ENCODE assay signal across 26 mouse cellular contexts in genomic region chr7:84448512-84448911, GRCm38 (mm10). TPM values are rescaled to one million over a fixed set of nuclear protein-coding genes. Genes with fewer than 3 reads are reported as not detected.
A peak's percentile ranks its signal among the peaks of the same experiment; 100 is the strongest.
DNase-seq lines count a peak whose midpoint lies in the region; ATAC-seq and TF ChIP-seq lines count a peak whose summit lies in the region.
"Had no signal": no experiment of that assay in that cellular context is flagged by ENCODE, and none has a peak within 500 bp of the region (broad histone marks: within the 10 kb centered on the region; RNA-seq: fewer than 3 reads in every experiment).

No protein-coding gene starts in this region.

- no peak overlapping the region for H3K4me3 ChIP-seq in layer of hippocampus, adult 2 months
- no peak overlapping the region for H3K4me3 ChIP-seq in lung, embryonic 16.5 days (ENCODE audit: low read length)
- H3K4me3 ChIP-seq in midbrain, embryonic 13.5 days (replicated peaks), result no peak overlapping the region
- no peak overlapping the region for H3K4me3 ChIP-seq in midbrain, embryonic 10.5 days
- no peak overlapping the region for H3K4me3 ChIP-seq in midbrain, embryonic 16.5 days (ENCODE audit: low read depth, low read length)
- H3K4me3 ChIP-seq: embryonic facial prominence, embryonic 10.5 days; embryonic facial prominence, embryonic 13.5 days; erythroblast, embryonic 14.5 days; forebrain, embryonic 13.5 days; hindbrain, embryonic 12.5 days; hindbrain, embryonic 15.5 days had no signal

- peak overlapping the region; percentile 85 for H3K27ac ChIP-seq in layer of hippocampus, adult 2 months
- H3K27ac ChIP-seq in lung, embryonic 16.5 days (ENCODE audit: low read length), result peak overlapping the region; percentile 85
- no peak overlapping the region for H3K27ac ChIP-seq in midbrain, embryonic 13.5 days
- H3K27ac ChIP-seq in midbrain, embryonic 10.5 days (replicated peaks), result no peak overlapping the region
- H3K27ac ChIP-seq in midbrain, embryonic 16.5 days (ENCODE audit: low read length), result no peak overlapping the region
- H3K27ac ChIP-seq: embryonic facial prominence, embryonic 10.5 days; embryonic facial prominence, embryonic 13.5 days; forebrain, embryonic 13.5 days; hindbrain, embryonic 12.5 days; hindbrain, embryonic 15.5 days had no signal

- ATAC-seq in lung, embryonic 16.5 days (ENCODE audit: low read depth), result no peak
- ATAC-seq in midbrain, embryonic 13.5 days, result peak; percentile 86
- peak; percentile 72; the same call in 1 of the 2 replicates for ATAC-seq in midbrain, embryonic 16.5 days
- no peak for ATAC-seq in megakaryocyte, adult 5-6 weeks (ENCODE audit: poor library complexity, severe bottlenecking)
- ATAC-seq: CD4-positive, CD25-positive, alpha-beta regulatory T cell, adult 4 months had no signal

- H3K27me3 ChIP-seq in lung, embryonic 16.5 days (ENCODE audit: control insufficient read depth, insufficient read depth, low read depth, low read length), result no peaks in the 10 kb centered on the region
- no peaks in the 10 kb centered on the region for H3K27me3 ChIP-seq in midbrain, embryonic 13.5 days
- no peaks in the 10 kb centered on the region for H3K27me3 ChIP-seq in midbrain, embryonic 10.5 days (ENCODE audit: low read depth, poor library complexity, severe bottlenecking)
- no peaks in the 10 kb centered on the region for H3K27me3 ChIP-seq in midbrain, embryonic 16.5 days (ENCODE audit: control insufficient read depth, insufficient read depth, low read depth, low read length)
- H3K27me3 ChIP-seq: embryonic facial prominence, embryonic 13.5 days; forebrain, embryonic 13.5 days; hindbrain, embryonic 12.5 days; hindbrain, embryonic 15.5 days had no signal

- H3K4me1 ChIP-seq in lung, embryonic 16.5 days (replicated peaks; ENCODE audit: control insufficient read depth, insufficient read depth, low read length), result 0 out of 2 replicates have a peak, but pooled peaks cover 7% of the 10 kb centered on the region
- peaks cover 20% of the 10 kb centered on the region for H3K4me1 ChIP-seq in midbrain, embryonic 13.5 days (replicated peaks)
- H3K4me1 ChIP-seq in midbrain, embryonic 10.5 days, result peaks cover 25% of the 10 kb centered on the region
- H3K4me1 ChIP-seq in midbrain, embryonic 16.5 days (ENCODE audit: control insufficient read depth, insufficient read depth, low read length), result no peaks in the 10 kb centered on the region
- H3K4me1 ChIP-seq: embryonic facial prominence, embryonic 10.5 days; hindbrain, embryonic 12.5 days; hindbrain, embryonic 15.5 days had no signal

- H3K9me3 ChIP-seq in lung, embryonic 16.5 days (ENCODE audit: control insufficient read depth, low read length), result no peaks in the 10 kb centered on the region
- no peaks in the 10 kb centered on the region for H3K9me3 ChIP-seq in midbrain, embryonic 13.5 days
- H3K9me3 ChIP-seq in midbrain, embryonic 10.5 days (replicated peaks), result no peaks in the 10 kb centered on the region
- H3K9me3 ChIP-seq in midbrain, embryonic 16.5 days (replicated peaks; ENCODE audit: control insufficient read depth, low read length, poor library complexity, severe bottlenecking), result no peaks in the 10 kb centered on the region
- H3K9me3 ChIP-seq: embryonic facial prominence, embryonic 10.5 days; embryonic facial prominence, embryonic 13.5 days; forebrain, embryonic 13.5 days; hindbrain, embryonic 12.5 days; hindbrain, embryonic 15.5 days had no signal

- no peak overlapping the region for H3K9ac ChIP-seq in lung, embryonic 16.5 days (ENCODE audit: low read length)
- H3K9ac ChIP-seq in midbrain, embryonic 13.5 days (replicated peaks), result no peak overlapping the region
- H3K9ac ChIP-seq in midbrain, embryonic 16.5 days (ENCODE audit: low read depth, low read length), result no peak overlapping the region
- H3K9ac ChIP-seq: embryonic facial prominence, embryonic 13.5 days; forebrain, embryonic 13.5 days; hindbrain, embryonic 12.5 days; hindbrain, embryonic 15.5 days had no signal

- H3K4me2 ChIP-seq in lung, embryonic 16.5 days (ENCODE audit: low read depth, low read length), result no peak overlapping the region
- H3K4me2 ChIP-seq in midbrain, embryonic 13.5 days (replicated peaks), result no peak overlapping the region
- H3K4me2 ChIP-seq in midbrain, embryonic 16.5 days (ENCODE audit: low read length), result no peak overlapping the region
- H3K4me2 ChIP-seq: embryonic facial prominence, embryonic 13.5 days; forebrain, embryonic 13.5 days; heart, embryonic 11.5 days; hindbrain, embryonic 12.5 days; hindbrain, embryonic 15.5 days had no signal

- no peak for DNase-seq in layer of hippocampus, adult 2 months (ENCODE audit: low spot score in 2 of 2)
- no peak for DNase-seq in layer of hippocampus, adult 9-11 months
- no peak for DNase-seq in lung, postnatal 10 days
- no peak for DNase-seq in midbrain, embryonic 10.5 days (ENCODE audit: low spot score)
- DNase-seq: adrenal gland, adult 2 months; adrenal gland, postnatal 14 days; cerebellum, adult 11-12 months; cerebellum, adult 8-10 months; cerebellum, postnatal 36 days; embryo, embryonic 11 days; gastrocnemius, postnatal 36 days; heart, adult 11 months had no signal

- no peak for TF ChIP-seq CTCF in layer of hippocampus, adult 2 months (conservative IDR thresholded peaks at IDR 0.05)

- H3K36me3 ChIP-seq in lung, embryonic 16.5 days (ENCODE audit: control insufficient read depth, insufficient read depth, low read length), result no peaks in the 10 kb centered on the region
- no peaks in the 10 kb centered on the region for H3K36me3 ChIP-seq in midbrain, embryonic 13.5 days
- H3K36me3 ChIP-seq in midbrain, embryonic 10.5 days, result no peaks in the 10 kb centered on the region
- no peaks in the 10 kb centered on the region for H3K36me3 ChIP-seq in midbrain, embryonic 16.5 days (ENCODE audit: control insufficient read depth, insufficient read depth, low read length)
- H3K36me3 ChIP-seq: embryonic facial prominence, embryonic 10.5 days; embryonic facial prominence, embryonic 13.5 days; hindbrain, embryonic 12.5 days; hindbrain, embryonic 15.5 days had no signal

RNA-seq across cellular contexts. Expression of gene Arnt2, which starts 38.5 kb away (rescaled TPM):
- total RNA-seq in layer of hippocampus, adult 2 months (2021), result 100 to 1,000 TPM; 146 to 163 TPM
- polyA plus RNA-seq in lung, embryonic 16.5 days (2015; fragmentation: Nextera tagmentation; extraction: Ambion mirVana), result 5.6 and 7.3 TPM in 2 replicates
- 74.5 and 77.1 TPM in 2 replicates for polyA plus RNA-seq in midbrain, embryonic 13.5 days (2015; fragmentation: Nextera tagmentation; extraction: Ambion mirVana)
- 24.0 and 36.1 TPM in 2 replicates for polyA plus RNA-seq in midbrain, embryonic 10.5 days (2016; fragmentation: Nextera tagmentation; extraction: Ambion mirVana)
- polyA plus RNA-seq in midbrain, embryonic 16.5 days (2015; fragmentation: Nextera tagmentation; extraction: Ambion mirVana), result 88.2 and 90.2 TPM in 2 replicates
- total RNA-seq in megakaryocyte, adult 5-6 weeks (2015), result 0.18 TPM in 1 of 2 replicates, not detected in the other
- total RNA-seq in megakaryocyte, adult 5-6 weeks (2017), result not detected in 2 replicates
- total RNA-seq: hematopoietic stem cell, adult 5-6 weeks; MEL had no signal
- polyA plus RNA-seq: erythroblast, embryonic 14.5 days had no signal

Comparison
In these comparisons a context has a peak if more than half of its experiments do, and no peak if none do; other contexts are left out.
1. H3K27ac ChIP-seq: peak in layer of hippocampus, adult 2 months (single experiment) and lung, embryonic 16.5 days (single experiment); none in midbrain, embryonic 13.5 days (single experiment), midbrain, embryonic 10.5 days (single experiment) and midbrain, embryonic 16.5 days (single experiment).
2. ATAC-seq: peak in midbrain, embryonic 13.5 days (single experiment) and midbrain, embryonic 16.5 days (single experiment); none in lung, embryonic 16.5 days (single experiment) and megakaryocyte, adult 5-6 weeks (single experiment).